Mouse (Mus musculus): ENCODE measurements around the gene Commd1. TPM values are rescaled to one million over a fixed set of nuclear protein-coding genes. Genes with fewer than 3 reads are reported as not detected.

The Commd1 gene
- total and polyA plus RNA-seq, 3 experiments = 102 to 113 TPM; not detected in 1

DNA sequence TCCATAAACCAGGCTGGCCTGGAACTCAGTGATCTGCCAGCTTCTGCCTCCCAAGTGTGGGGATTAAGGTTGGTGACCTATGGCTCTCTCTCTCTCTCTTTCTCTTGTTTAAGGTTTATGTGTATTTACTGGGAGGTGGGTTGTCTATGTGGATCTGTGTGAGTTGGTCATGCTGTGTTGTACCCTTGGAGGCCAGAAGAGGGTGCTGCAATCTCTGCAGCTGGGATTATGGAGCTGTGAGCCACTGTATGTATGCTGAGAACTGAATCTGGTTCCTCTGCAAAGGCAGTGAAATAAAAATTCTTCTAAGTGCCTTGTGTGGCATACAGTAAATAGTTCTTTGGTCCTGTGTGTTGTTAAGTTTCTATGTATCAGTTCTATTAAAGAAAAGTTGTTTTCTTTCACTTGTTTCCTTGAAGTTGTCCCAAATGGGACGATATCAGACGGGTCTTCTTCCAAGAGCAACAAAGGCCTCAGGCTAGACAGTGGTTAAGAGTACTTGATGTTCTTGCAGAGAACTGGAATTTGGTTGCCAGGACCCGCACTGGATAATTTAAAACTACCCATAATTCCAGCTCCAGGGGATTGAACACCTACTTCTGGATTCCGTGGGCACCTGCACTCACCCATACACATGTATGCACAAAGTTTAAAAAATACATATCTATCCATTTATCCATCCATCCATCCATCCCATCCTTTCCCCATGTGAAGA is 31.6 kb upstream of the Commd1 start:
- peak; percentile 82 for DNase-seq (ENCODE audit: low read depth, low spot score)
- 0 out of 4 replicates have a peak, but pooled peaks cover 0 to 3% of the 10 kb centered on the region in 2 experiments for H3K36me3 ChIP-seq (ENCODE audit: control insufficient read depth in 1 of 2, insufficient read depth in 2 of 2, low read length in 2 of 2)
- no peak overlapping the region for H3K9ac ChIP-seq (ENCODE audit: control insufficient read depth, low read depth, low read length, poor library complexity, severe bottlenecking)
- no peaks in the 10 kb centered on the region for H3K9me3 ChIP-seq (replicated peaks; ENCODE audit: insufficient read depth, low read length)
- no peak for TF ChIP-seq MYC (IDR thresholded peaks at IDR 0.05; ENCODE audit: low read depth, low read length)
- TF ChIP-seq RCOR1 (IDR thresholded peaks at IDR 0.05; ENCODE audit: low read depth, low read length) = no peak
- no peak for TF ChIP-seq GATA1 (IDR thresholded peaks at IDR 0.05; ENCODE audit: low read depth, low read length)
- TF ChIP-seq KAT2A (conservative IDR thresholded peaks at IDR 0.05; ENCODE audit: low read depth, low read length) = no peak
- no peak for TF ChIP-seq CHD2 (IDR thresholded peaks at IDR 0.05; ENCODE audit: low read length)
- peak; percentile 86 to 94 (median 87) for TF ChIP-seq CTCF (IDR thresholded peaks at IDR 0.05 in 2 of 3, conservative IDR thresholded peaks at IDR 0.05 in 1 of 3; ENCODE audit: control insufficient read depth in 1 of 3, insufficient read depth in 1 of 3, low read depth in 2 of 3, low read length in 3 of 3, poor library complexity in 1 of 3, severe bottlenecking in 1 of 3)
- peak; percentile 93 for TF ChIP-seq SMC3 (IDR thresholded peaks at IDR 0.05; ENCODE audit: low read depth, low read length)
- peak; percentile 90 for TF ChIP-seq ZC3H11A (IDR thresholded peaks at IDR 0.05; ENCODE audit: low read depth, low read length)
- TF ChIP-seq ZNF384 (IDR thresholded peaks at IDR 0.05; ENCODE audit: low read depth, low read length) = no peak
- TF ChIP-seq ELF1 (IDR thresholded peaks at IDR 0.05; ENCODE audit: low read depth, low read length) = peak; percentile 22; the same call in 1 of the 2 replicates
- TF ChIP-seq RAD21 (IDR thresholded peaks at IDR 0.05; ENCODE audit: low read depth, low read length) = peak; percentile 93
- no peaks in the 10 kb centered on the region for H3K27me3 ChIP-seq (ENCODE audit: control insufficient read depth in 1 of 2, insufficient read depth in 2 of 2, low read length in 2 of 2)
- H3K4me1 ChIP-seq (ENCODE audit: control insufficient read depth in 1 of 2, insufficient read depth in 2 of 2, low read length in 2 of 2) = peaks cover 0 to 3% of the 10 kb centered on the region in 2 experiments; a peak in 1 of 4 replicates
- no peak overlapping the region for H3K4me3 ChIP-seq (ENCODE audit: control insufficient read depth in 1 of 2, insufficient read depth in 1 of 2, low read depth in 2 of 2, low read length in 2 of 2)
- no peak overlapping the region for H3K27ac ChIP-seq (ENCODE audit: control insufficient read depth, low read depth, low read length)
- H3K79me2 ChIP-seq (ENCODE audit: control insufficient read depth, insufficient read depth, low read length, poor library complexity) = no peaks in the 10 kb centered on the region

DNA sequence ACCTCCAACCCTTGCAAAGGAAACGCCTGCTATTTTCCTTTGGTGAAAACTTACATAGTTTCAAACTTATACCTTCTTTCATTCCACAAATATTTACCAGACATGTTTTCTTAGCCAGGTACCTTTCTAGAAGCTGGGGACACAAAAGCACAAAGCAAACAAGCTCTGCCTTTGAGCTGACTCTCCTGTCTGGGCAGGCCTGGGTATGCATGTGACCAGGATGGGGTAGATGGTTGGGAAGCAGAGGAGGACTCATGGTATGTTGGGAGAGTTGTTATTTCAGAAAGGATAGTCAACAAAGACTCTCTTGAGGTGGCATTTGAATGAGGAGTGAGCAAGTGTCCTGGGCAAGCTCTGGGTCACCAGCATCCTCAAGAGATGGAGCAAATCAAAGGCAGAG is 30.9 kb upstream of the Commd1 start:
- no peak for DNase-seq (ENCODE audit: low read depth, low spot score)
- Histone ChIP-seq H3K27me3 (ENCODE audit: control insufficient read depth in 1 of 2, insufficient read depth in 2 of 2, low read length in 2 of 2) (no peaks in the 10 kb centered on the region), H3K79me2 (ENCODE audit: control insufficient read depth, insufficient read depth, low read length, poor library complexity) (no peaks in the 10 kb centered on the region; the same call in 1 of the 2 replicates), H3K9me3 (replicated peaks; ENCODE audit: insufficient read depth, low read length) (no peaks in the 10 kb centered on the region), H3K4me3 (ENCODE audit: control insufficient read depth in 1 of 2, insufficient read depth in 1 of 2, low read depth in 2 of 2, low read length in 2 of 2) (no peak overlapping the region), H3K27ac (ENCODE audit: control insufficient read depth, low read depth, low read length) (no peak overlapping the region), H3K4me1 (ENCODE audit: control insufficient read depth in 1 of 2, insufficient read depth in 2 of 2, low read length in 2 of 2) (peaks cover 0 to 3% of the 10 kb centered on the region in 2 experiments; a peak in 1 of 4 replicates), H3K9ac (ENCODE audit: control insufficient read depth, low read depth, low read length, poor library complexity, severe bottlenecking) (no peak overlapping the region), H3K36me3 (ENCODE audit: control insufficient read depth in 1 of 2, insufficient read depth in 2 of 2, low read length in 2 of 2) (0 out of 4 replicates have a peak, but pooled peaks cover 0 to 3% of the 10 kb centered on the region in 2 experiments)
- no peak for TF ChIP-seq POLR2AphosphoS2 (IDR thresholded peaks at IDR 0.05; ENCODE audit: low read length)
- no peak for TF ChIP-seq MAX (IDR thresholded peaks at IDR 0.05; ENCODE audit: low read length)
- no peak for TF ChIP-seq MXI1 (IDR thresholded peaks at IDR 0.05; ENCODE audit: low read depth, low read length)
- TF ChIP-seq NELFE (IDR thresholded peaks at IDR 0.05; ENCODE audit: low read depth, low read length) = no peak
- no peak for TF ChIP-seq ZNF384 (IDR thresholded peaks at IDR 0.05; ENCODE audit: low read depth, low read length)
- no peak for TF ChIP-seq GABPA (IDR thresholded peaks at IDR 0.05; ENCODE audit: low read depth, low read length)
- no peak for TF ChIP-seq CHD2 (IDR thresholded peaks at IDR 0.05; ENCODE audit: low read length)
- no peak for TF ChIP-seq BHLHE40 (IDR thresholded peaks at IDR 0.05; ENCODE audit: borderline replicate concordance, low read depth, low read length)
- TF ChIP-seq MYB (IDR thresholded peaks at IDR 0.05; ENCODE audit: low read depth, low read length) = no peak
- TF ChIP-seq USF1 (IDR thresholded peaks at IDR 0.05; ENCODE audit: low read depth, low read length) = no peak
- TF ChIP-seq RAD21 (IDR thresholded peaks at IDR 0.05; ENCODE audit: low read depth, low read length) = no peak
- TF ChIP-seq USF2 (IDR thresholded peaks at IDR 0.05; ENCODE audit: borderline replicate concordance in 1 of 2, insufficient read depth in 1 of 2, low read depth in 1 of 2, low read length in 2 of 2) = no peak
- TF ChIP-seq E2F4 (IDR thresholded peaks at IDR 0.05; ENCODE audit: borderline replicate concordance, low read depth, low read length) = no peak
- TF ChIP-seq TAL1 (IDR thresholded peaks at IDR 0.05; ENCODE audit: low read length) = no peak
- no peak for TF ChIP-seq KAT2A (conservative IDR thresholded peaks at IDR 0.05; ENCODE audit: low read depth, low read length)
- no peak for TF ChIP-seq TCF12 (IDR thresholded peaks at IDR 0.05; ENCODE audit: low read depth, low read length)
- TF ChIP-seq MEF2A (IDR thresholded peaks at IDR 0.05; ENCODE audit: extremely low read depth, insufficient replicate concordance, low read depth, low read length, poor library complexity, severe bottlenecking) = no peak
